Mouse (Mus musculus) embryonic facial prominence, embryonic 15.5 days (tissue): ENCODE measurements around the gene C2cd5. TPM values are rescaled to one million over a fixed set of nuclear protein-coding genes. Genes with fewer than 3 reads are reported as not detected.
A peak's percentile ranks its signal among the peaks of the same experiment; 100 is the strongest.
"Not testable (repeated sequence)": the region's sequence is repeated elsewhere in the genome, so short reads cannot be mapped to it uniquely, and the experiment has no call there.

Source experiments
- ATAC-seq: fragments of 200-750 bp; cut with Nextera tagmentation; 2 replicates; pipeline ENCODE4 v1.8.0; 2017; ENCODE audit warnings: low read depth, moderate TSS enrichment; ENCODE audit not compliant: insufficient number of reproducible peaks, low FRiP score, low TSS enrichment
- H3K27ac ChIP-seq: fragments of 300-500 bp; sonication (generic); replicated peaks from 2 replicates; pipeline ENCODE4 v1.5.1; 2015; ENCODE audit warnings: mild to moderate bottlenecking, inconsistent platforms
- H3K27me3 ChIP-seq: fragments of 300-500 bp; sonication (generic); 2 replicates; pipeline ENCODE4 v1.6.1; 2015; ENCODE audit warnings: inconsistent platforms
- H3K36me3 ChIP-seq: fragments of 300-500 bp; sonication (generic); 2 replicates; pipeline ENCODE4 v1.6.1; 2015; ENCODE audit warnings: mild to moderate bottlenecking, inconsistent platforms
- H3K4me1 ChIP-seq: fragments of 300-500 bp; sonication (generic); 2 replicates; pipeline ENCODE4 v1.6.1; 2015; ENCODE audit warnings: inconsistent platforms
- H3K4me2 ChIP-seq: fragments of 300-500 bp; sonication (generic); replicated peaks from 2 replicates; pipeline ENCODE4 v1.6.1; 2015; ENCODE audit warnings: mild to moderate bottlenecking, inconsistent platforms
- H3K4me3 ChIP-seq: fragments of 300-500 bp; sonication (generic); replicated peaks from 2 replicates; pipeline ENCODE4 v1.5.1; 2015; ENCODE audit warnings: mild to moderate bottlenecking, inconsistent platforms
- H3K9ac ChIP-seq: fragments of 300-500 bp; sonication (generic); 2 replicates; pipeline ENCODE4 v1.6.1; 2015; ENCODE audit warnings: inconsistent platforms
- H3K9me3 ChIP-seq: fragments of 300-500 bp; sonication (generic); replicated peaks from 2 replicates; pipeline ENCODE4 v1.6.1; 2016; ENCODE audit warnings: inconsistent platforms
- WGBS: fragments of 180-500 bp; shearing (Covaris S2); methylation state at CpG from one replicate; pipeline ENCODE4 v1.1.7; 2015; 5-methylcytosine and 5-hydroxymethylcytosine counted together
- polyA plus RNA-seq: library from polyadenylated mRNA; unstranded; fragments of >200 nt; fragmentation: Nextera tagmentation; extraction: Ambion mirVana; gene quantifications from 2 replicates; pipeline ENCODE4 v1.2.1, GENCODE M21; 2015

The C2cd5 gene
- polyA plus RNA-seq: 26.2 and 29.9 TPM in 2 replicates

DNA sequence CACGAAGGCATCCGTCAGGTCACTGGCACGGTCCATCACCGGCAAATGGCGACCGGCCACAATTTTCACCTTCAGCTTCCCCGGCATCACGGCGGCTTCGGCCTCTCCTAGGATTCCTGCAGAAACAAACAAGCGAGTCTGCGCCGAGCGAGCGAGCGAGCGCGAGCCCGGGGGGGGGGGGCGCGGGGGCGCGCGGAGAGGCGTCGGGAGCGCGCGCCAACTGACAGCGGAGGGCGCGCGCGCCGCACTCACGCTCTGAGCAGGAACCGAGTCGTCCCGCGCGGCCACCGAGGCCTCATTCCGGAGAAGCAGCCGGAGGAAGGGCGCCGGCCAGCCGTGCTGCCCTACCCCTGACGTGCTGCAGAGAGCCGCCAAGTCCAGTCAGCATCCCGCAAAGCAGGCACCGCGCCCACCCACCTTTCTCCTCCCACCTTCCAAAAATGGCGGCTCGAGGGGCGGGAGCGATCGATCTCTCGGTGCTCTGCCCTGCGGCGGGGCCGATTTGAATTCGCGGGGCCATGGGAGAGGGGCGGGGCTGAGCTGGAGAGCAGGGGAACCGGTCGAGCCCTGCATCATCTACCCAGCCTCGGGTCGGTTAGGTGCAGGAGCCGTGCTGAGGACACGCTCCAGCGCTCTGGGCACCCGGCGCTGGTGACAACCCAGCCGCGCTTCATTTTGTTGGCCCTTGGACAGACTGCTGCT is at the start of gene C2cd5:
Gene C2cd5, minus strand, starts transcription at position 461 of the 702 bp plus-strand sequence.
- H3K9ac ChIP-seq: peak within 1 kb of the TSS; percentile 74
- ATAC-seq: peak; percentile 92
- no peaks in the 10 kb centered on the region for H3K9me3 ChIP-seq
- H3K4me3 ChIP-seq: peak within 1 kb of the TSS; percentile 81
- WGBS: under 1% methylated on average over 53 of the region's 75 CpGs
- H3K27me3 ChIP-seq: no peaks in the 10 kb centered on the region
- no peaks in the 10 kb centered on the region for H3K4me1 ChIP-seq
- H3K27ac ChIP-seq: peak within 1 kb of the TSS; percentile 90
- peak within 1 kb of the TSS; percentile 74 for H3K4me2 ChIP-seq
- H3K36me3 ChIP-seq: no peaks in the 10 kb centered on the region

DNA sequence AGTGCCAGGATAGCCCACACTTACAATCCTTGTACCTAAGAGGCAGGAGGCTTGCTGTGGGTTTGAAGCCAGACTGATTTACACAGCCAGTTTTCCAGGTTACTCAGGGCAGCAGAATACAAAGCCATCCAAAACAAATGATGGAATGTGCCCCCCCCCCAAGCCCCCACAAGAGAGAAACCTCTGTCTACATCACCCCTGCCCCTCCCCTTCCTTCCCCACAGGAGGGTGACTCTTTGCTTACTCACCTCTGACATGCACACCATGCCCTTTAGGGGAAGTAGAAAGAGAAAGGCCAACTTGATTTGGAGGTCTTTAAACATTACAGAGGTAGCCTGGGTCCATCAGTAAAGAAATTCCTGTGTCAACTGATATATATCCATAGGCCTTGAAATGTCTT is 48.9 kb upstream of the C2cd5 start:
- H3K9me3 ChIP-seq: no peaks in the 10 kb centered on the region
- H3K27me3 ChIP-seq: no peaks in the 10 kb centered on the region

DNA sequence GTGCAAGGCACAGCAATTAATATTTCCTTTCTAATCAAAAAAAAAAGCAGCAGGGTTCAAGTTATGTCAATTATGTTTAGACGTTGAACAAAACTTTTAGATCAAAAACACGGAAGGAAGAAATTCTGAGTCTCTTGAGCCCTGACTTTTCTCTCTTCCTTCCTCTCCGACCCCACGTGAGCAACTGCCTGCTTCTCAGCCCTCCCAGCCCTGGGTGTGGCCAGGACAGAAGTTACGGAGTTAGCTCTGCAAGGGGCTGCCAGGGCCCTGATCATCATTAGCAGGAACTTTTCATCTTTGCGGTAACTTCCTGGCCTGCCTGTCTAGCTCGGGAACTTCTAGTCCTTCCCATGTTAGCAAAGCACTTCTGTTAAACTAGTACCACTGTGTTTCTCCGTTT is 46.8 kb upstream of the C2cd5 start:
- Histone ChIP-seq H3K27ac (no peak overlapping the region), H3K9me3 (no peaks in the 10 kb centered on the region), H3K4me3 (no peak overlapping the region), H3K36me3 (no peaks in the 10 kb centered on the region), H3K4me2 (no peak overlapping the region), H3K27me3 (no peaks in the 10 kb centered on the region), H3K9ac (no peak overlapping the region), H3K4me1 (no peaks in the 10 kb centered on the region)
- 34% methylated on average over 8 of the region's 8 CpGs for WGBS
- no peak for ATAC-seq

More for the DNA sequence above, 48.9 kb upstream of the C2cd5 start:
- H3K4me1 ChIP-seq: peaks cover 10% of the 10 kb centered on the region
- no peaks in the 10 kb centered on the region for H3K36me3 ChIP-seq
- H3K27ac ChIP-seq: no peak overlapping the region
- no peak for ATAC-seq
- H3K4me3 ChIP-seq: no peak overlapping the region
- H3K4me2 ChIP-seq: no peak overlapping the region
- no peak overlapping the region for H3K9ac ChIP-seq

DNA sequence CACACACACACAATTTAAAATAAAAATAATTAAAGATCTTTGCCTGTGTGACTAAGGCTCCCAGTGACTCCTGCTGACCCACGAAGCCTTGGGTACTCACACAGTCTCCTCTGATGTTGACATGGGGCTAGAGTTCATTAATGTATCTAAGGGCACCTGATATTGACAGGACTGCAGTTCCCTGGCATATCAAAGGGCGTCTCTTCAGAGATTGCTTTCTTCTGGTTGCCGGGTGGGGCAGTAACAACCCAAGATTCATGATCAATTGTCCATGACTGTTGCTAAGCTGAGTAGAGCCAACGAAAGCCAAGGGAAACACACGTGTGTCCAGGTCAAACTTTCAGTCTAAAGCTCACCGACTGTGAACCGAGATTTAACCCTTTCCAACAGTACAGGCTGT is 45.1 kb upstream of the C2cd5 start:
- Histone ChIP-seq H3K27ac (no peak overlapping the region), H3K36me3 (no peaks in the 10 kb centered on the region), H3K4me2 (no peak overlapping the region), H3K9me3 (no peaks in the 10 kb centered on the region), H3K27me3 (no peaks in the 10 kb centered on the region), H3K4me1 (no peaks in the 10 kb centered on the region), H3K9ac (no peak overlapping the region), H3K4me3 (no peak overlapping the region)
- no peak for ATAC-seq
- WGBS: 62% methylated on average over 7 of the region's 7 CpGs

DNA sequence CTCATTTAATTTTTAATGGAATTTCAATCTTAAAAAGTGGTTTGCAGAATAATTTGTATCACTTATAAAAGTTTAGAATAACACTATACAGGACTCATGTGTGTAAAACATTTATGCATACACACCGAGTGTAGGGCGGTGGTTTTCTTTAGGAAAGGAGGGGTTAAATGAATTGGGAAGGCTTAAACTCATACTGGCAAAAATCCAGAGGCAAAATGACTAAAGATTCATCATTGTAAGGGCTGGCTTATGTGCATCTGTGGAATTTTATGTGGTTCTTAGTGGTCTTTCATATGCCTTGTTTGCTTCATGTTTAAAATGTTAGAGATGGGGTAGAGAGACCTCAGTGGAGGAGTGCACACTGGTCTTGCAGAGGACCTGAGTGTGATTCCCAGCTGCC is 44.6 kb upstream of the C2cd5 start:
- H3K36me3 ChIP-seq: no peaks in the 10 kb centered on the region
- H3K27ac ChIP-seq: no peak overlapping the region
- H3K27me3 ChIP-seq: no peaks in the 10 kb centered on the region
- H3K4me2 ChIP-seq: no peak overlapping the region
- H3K9me3 ChIP-seq: no peaks in the 10 kb centered on the region
- no peak for ATAC-seq
- no peak overlapping the region for H3K9ac ChIP-seq
- H3K4me3 ChIP-seq: no peak overlapping the region
- H3K4me1 ChIP-seq: no peaks in the 10 kb centered on the region
- WGBS: 55% methylated on average over 2 of the region's 2 CpGs

DNA sequence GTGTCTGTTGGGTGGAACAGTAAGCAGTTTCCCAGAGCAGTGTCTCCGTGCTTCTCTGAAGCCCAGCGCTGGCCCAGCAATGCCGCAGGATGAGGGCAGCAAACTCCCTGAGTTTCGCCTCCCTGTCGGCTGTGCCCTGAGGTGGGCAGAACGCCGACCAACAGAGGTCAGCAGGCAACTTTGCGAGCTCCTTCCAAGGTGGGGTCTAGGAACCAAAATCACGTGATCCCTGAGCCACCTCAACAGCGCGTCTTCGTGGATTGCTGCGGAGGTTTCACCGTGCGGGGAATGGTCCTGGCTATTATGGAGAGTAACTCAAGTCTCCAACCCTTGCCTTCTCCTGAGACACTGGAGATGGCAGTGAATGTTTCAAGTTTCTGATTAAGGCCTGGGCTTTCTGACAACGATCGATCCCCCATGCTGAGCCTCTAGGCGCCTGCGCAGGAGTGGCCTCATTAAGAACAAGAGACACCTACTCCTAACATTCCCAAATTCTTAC is 43.9 kb upstream of the C2cd5 start:
- no peaks in the 10 kb centered on the region for H3K9me3 ChIP-seq
- H3K36me3 ChIP-seq: no peaks in the 10 kb centered on the region
- 21% methylated on average over 19 of the region's 19 CpGs for WGBS
- H3K4me1 ChIP-seq: no peaks in the 10 kb centered on the region
- no peak overlapping the region for H3K27ac ChIP-seq
- peak overlapping the region; percentile 34 for H3K4me3 ChIP-seq
- no peak overlapping the region for H3K9ac ChIP-seq
- no peak for ATAC-seq
- peak overlapping the region; percentile 52 for H3K4me2 ChIP-seq
- H3K27me3 ChIP-seq: no peaks in the 10 kb centered on the region

DNA sequence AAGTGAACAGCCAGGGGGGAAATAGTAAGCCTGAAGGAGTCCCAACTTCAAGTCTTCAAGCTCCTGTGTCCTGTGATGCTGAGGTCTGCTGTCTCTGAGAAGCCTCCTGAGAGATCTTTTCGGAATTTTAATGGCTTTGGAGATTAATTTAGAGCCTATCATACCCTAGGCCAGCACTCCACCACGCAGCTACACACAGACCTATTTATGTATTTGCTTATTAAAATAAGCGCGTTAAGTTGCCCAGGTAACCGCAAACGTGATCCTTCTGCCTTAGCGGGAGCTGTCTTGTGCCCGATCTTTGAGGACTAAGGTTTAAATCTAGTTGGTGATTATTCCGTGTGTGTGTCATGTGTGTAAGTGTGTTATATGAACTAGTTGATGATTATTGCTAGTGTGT is 43.4 kb upstream of the C2cd5 start:
- no peak overlapping the region for H3K9ac ChIP-seq
- no peak for ATAC-seq
- no peak overlapping the region; the same call in 1 of the 2 replicates for H3K4me3 ChIP-seq
- H3K4me2 ChIP-seq: peak overlapping the region; percentile 52
- no peak overlapping the region for H3K27ac ChIP-seq
- no peaks in the 10 kb centered on the region for H3K27me3 ChIP-seq
- no peaks in the 10 kb centered on the region for H3K9me3 ChIP-seq
- H3K36me3 ChIP-seq: no peaks in the 10 kb centered on the region
- no peaks in the 10 kb centered on the region for H3K4me1 ChIP-seq
- WGBS: 79% methylated on average over 9 of the region's 9 CpGs

DNA sequence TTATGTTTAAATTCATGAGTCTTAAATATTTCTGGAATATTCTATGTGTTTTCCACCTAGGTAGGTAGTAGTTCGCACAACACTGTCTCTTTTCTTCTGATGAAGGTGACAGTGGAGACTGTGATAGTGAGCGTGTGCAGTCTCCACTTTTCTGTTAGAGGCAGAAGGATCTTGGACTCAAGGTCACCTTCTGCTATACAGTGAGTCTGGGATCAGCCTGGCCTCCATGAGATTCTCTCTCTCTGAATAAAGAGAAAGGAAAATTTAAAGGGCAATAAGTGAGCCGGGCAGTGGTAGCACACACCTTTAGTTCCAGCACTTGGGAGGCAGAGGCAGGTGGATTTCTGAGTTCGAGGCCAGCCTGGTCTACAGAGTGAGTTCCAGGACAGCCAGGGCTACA is 42.9 kb upstream of the C2cd5 start:
- no peak for ATAC-seq
- WGBS: 88% methylated on average over 4 of the region's 4 CpGs
- no peaks in the 10 kb centered on the region for H3K9me3 ChIP-seq
- no peak overlapping the region for H3K27ac ChIP-seq
- no peak overlapping the region for H3K9ac ChIP-seq
- no peak overlapping the region for H3K4me2 ChIP-seq
- H3K36me3 ChIP-seq: no peaks in the 10 kb centered on the region
- no peaks in the 10 kb centered on the region for H3K4me1 ChIP-seq
- no peaks in the 10 kb centered on the region for H3K27me3 ChIP-seq
- no peak overlapping the region for H3K4me3 ChIP-seq

DNA sequence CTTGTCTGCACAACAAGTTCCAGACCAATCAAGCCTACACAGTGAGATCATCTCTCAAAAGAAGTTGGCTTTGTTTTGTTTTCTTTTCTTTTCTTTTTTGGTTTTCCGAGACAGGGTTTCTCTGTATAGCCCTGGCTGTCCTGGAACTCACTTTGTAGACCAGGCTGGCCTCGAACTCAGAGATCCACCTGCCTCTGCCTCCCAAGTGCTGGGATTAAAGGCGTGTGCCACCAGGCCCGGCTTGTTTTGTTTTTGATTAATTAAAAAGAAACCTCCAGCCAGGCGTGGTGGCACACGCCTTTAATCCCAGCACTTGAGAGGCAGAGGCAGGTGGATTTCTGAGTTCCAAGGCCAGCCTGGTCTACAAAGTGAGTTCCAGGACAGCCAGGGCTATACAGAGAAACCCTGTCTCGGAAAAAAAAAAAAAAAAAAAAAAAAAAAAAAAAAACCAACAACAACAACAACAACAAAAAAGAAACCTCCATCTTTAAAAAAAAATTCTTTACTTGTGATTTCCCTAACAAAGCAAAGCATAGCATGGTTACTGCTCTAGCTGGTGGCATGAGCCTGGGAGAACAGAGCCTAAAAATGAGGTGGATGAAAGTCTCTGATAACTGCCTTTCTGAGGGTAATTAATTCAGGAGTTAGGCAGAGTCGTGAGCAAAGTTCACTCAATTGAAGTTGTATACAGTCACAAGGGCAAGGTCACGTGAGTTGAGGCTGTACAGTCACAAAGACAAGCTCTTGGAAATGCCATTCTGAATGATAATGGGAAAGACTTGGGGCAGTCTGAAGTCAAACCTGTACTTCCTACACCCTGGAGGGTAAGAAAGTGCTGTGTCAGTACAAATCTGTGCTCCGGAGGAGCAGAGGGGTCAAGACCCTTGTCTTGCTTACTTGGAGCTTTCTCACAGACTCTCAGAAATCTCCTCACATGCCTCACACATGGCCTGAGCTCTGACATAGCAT is 42.0 kb upstream of the C2cd5 start:
- not testable (repeated sequence) for ATAC-seq, H3K27me3 ChIP-seq, H3K9me3 ChIP-seq, H3K4me2 ChIP-seq, H3K27ac ChIP-seq, H3K36me3 ChIP-seq, H3K9ac ChIP-seq, H3K4me1 ChIP-seq, H3K4me3 ChIP-seq
- WGBS: 70% methylated on average over 10 of the region's 10 CpGs

DNA sequence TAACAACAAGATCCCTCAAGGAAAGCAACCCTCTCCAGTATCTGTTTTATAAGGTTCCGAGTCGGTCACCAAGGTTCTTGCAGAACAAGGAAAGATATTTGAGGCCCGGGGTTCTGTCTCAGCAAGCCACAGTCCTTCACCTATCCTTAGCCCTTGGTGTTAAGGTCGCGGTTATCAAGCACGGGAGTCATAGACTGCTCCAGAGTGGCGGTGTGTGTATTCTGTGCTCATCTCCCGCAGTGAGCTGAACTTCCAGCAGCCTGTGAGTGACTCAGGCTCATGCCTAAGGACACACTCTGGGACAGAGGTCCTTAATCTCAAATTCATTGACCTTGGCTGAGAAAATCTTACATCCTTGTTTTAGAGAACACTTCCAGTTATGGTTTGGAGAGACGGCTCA is 40.9 kb upstream of the C2cd5 start:
- 87% methylated on average over 9 of the region's 9 CpGs for WGBS
- H3K27me3 ChIP-seq: no peaks in the 10 kb centered on the region
- ATAC-seq: no peak
- H3K4me1 ChIP-seq: no peaks in the 10 kb centered on the region
- no peak overlapping the region for H3K4me3 ChIP-seq
- H3K27ac ChIP-seq: no peak overlapping the region
- H3K4me2 ChIP-seq: no peak overlapping the region
- H3K9me3 ChIP-seq: no peaks in the 10 kb centered on the region
- no peak overlapping the region for H3K9ac ChIP-seq
- H3K36me3 ChIP-seq: no peaks in the 10 kb centered on the region

DNA sequence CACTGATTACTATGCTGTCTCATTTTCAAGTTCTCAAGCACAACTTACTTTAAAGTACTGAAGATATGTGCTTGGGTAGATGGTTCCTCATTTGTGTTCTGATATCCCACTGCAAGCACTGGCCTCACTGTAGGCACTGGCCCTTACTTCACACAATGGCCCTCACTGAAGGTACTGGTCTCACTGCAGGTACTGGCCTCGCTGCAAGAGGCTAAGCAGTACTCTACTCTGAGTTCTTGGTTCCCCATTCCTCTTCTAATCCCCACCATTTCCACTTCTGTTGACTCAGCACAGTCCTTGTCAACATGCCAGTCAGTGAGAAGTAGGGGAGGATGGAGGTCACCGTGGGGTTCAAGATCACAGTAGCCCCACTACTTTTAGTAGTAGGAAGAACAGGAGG is 39.5 kb upstream of the C2cd5 start:
- no peaks in the 10 kb centered on the region for H3K36me3 ChIP-seq
- ATAC-seq: no peak
- H3K27ac ChIP-seq: no peak overlapping the region
- WGBS: 86% methylated on average over 2 of the region's 2 CpGs
- no peaks in the 10 kb centered on the region for H3K9me3 ChIP-seq
- no peak overlapping the region for H3K9ac ChIP-seq
- no peaks in the 10 kb centered on the region for H3K27me3 ChIP-seq
- no peaks in the 10 kb centered on the region for H3K4me1 ChIP-seq
- H3K4me3 ChIP-seq: no peak overlapping the region
- H3K4me2 ChIP-seq: no peak overlapping the region
